Mouse (Mus musculus) layer of hippocampus, adult 9-11 months (tissue): ENCODE data around the gene Zfp709.
"Not testable (repeated sequence)": the region's sequence is repeated elsewhere in the genome, so short reads cannot be mapped to it uniquely, and the experiment has no call there.

Source experiments
- DNase-seq: peaks from one replicate; pipeline ENCODE4 v3.0.0; 2022

Zfp709 gene

GRCm38 (mm10) chr8:71926551-71926950, 44.7 kb downstream of the Zfp709 start:
- DNase-seq: no peak

DNA sequence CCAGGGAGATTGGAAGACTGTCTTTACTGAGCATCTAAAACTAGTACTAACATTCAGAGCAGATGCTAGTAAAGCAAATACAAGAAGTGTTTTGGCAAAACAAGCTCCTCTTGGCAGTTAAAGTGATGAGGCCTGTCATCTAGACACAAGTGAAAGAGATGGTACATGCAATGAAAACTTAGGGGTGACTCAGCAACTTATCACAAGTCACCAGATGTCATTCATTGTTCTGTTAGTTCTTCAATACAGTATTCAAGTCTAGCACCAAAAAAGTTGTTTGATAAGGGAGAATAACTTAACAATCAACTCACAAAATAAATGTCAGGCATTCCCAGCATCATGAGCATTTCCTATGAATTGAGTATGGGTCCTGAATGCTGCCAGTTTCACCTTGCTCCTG, 46.0 kb downstream of the Zfp709 start:
- DNase-seq: peak; percentile 20

GRCm38 (mm10) chr8:71938037-71938436, 56.2 kb downstream of the Zfp709 start:
- DNase-seq: not testable (repeated sequence)

DNA sequence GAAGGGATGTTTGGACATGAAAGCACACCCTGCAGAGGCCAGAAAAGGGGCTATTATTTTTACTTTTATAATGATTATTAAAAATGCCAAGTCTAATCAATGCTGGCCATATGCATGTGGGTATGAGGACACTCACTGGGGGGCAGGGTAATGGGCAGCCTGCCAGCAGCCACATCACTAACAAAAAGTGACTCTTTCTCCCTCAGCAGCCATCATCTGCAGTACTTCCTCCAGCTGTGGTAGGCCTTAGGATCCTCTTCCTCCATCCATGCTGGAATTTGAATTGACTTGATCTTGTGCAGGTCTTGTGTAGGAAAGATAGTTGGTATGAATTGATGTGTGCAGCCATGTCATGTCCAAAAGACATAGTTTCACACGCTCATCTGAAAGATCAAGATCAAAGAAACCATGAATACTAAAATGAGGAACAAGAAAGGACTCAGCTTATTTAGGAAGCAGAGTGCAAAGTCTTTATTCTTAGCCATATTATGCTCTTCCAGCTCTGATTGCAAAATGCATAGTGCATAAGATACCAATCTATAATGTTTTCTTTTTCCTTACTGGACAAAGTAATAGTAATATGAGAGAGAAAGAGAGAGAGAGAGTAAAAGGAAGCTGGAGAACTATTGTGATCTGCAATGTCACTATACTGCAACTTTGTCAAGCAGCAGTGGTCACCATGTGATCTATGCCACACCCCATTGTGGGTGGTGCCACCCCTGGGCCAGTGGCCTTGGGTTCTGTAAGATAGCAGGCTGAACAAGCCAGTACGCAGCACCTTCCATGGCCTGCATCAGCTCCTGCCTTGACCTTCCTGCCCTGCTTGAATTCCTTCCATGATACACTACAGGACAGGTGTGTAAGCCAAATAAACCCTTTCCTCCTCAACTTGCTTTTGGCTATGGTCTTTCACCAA, 58.7 kb downstream of the Zfp709 start:
- no peak for DNase-seq

GRCm38 (mm10) chr8:71941776-71942175, 60.0 kb downstream of the Zfp709 start:
- DNase-seq: no peak
